Mouse (Mus musculus): ENCODE data around the gene Atg16l2.

- TF ChIP-seq GATA1 (IDR thresholded peaks at IDR 0.05; ENCODE audit: low read length) = no peak
- TF ChIP-seq TAL1 (IDR thresholded peaks at IDR 0.05; ENCODE audit: low read length) = no peak
Measured at GRCm38 (mm10) chr7:101290401-101290800, 11.7 kb downstream of the Atg16l2 start.
